Mouse (Mus musculus) heart, embryonic 14.5 days (tissue): ENCODE measurements at regions not wholly inside any gene's neighbourhood (a gene's known extent, or its start where the extent isn't known, plus 50 kb on each side); places are given as distances from the start of the nearest gene placed in this dataset.

Experiments
- ATAC-seq: fragments of 200-750 bp; cut with Nextera tagmentation; 2 replicates; pipeline ENCODE4 v1.8.0; 2017; ENCODE audit warnings: low read depth, moderate TSS enrichment; ENCODE audit not compliant: insufficient number of reproducible peaks, insufficient read depth, low FRiP score
- H3K27ac ChIP-seq, 2 experiments: fragments of 200-500 bp in 1 of 2; fragments of 300-500 bp in 1 of 2; sonication (generic) in 1 of 2; replicated peaks in 1 of 2; 2 replicates each; pipeline ENCODE4 v1.5.1; 2012 to 2014; ENCODE audit warnings: low read depth in 2 of 2, low read length in 2 of 2, control low read depth in 1 of 2, mild to moderate bottlenecking in 1 of 2, mixed read lengths in 1 of 2; ENCODE audit not compliant: control insufficient read depth in 1 of 2, insufficient read depth in 1 of 2
- H3K27me3 ChIP-seq: fragments of 300-500 bp; sonication (generic); 2 replicates; pipeline ENCODE4 v1.6.1; 2014; ENCODE audit warnings: mild to moderate bottlenecking, low read length, control low read depth; ENCODE audit not compliant: control insufficient read depth, insufficient read depth
- H3K36me3 ChIP-seq: fragments of 300-500 bp; sonication (generic); 2 replicates; pipeline ENCODE4 v1.6.1; 2014; ENCODE audit warnings: mild to moderate bottlenecking, control low read depth, low read length, mixed read lengths; ENCODE audit not compliant: control insufficient read depth, insufficient read depth
- H3K4me1 ChIP-seq, 2 experiments: fragments of 200-500 bp in 1 of 2; fragments of 300-500 bp in 1 of 2; sonication (generic) in 1 of 2; 2 replicates each; pipeline ENCODE4 v1.6.1; 2012 to 2014; ENCODE audit warnings: low read length in 2 of 2, control low read depth in 1 of 2, mixed read lengths in 1 of 2; ENCODE audit not compliant: control insufficient read depth in 2 of 2, insufficient read depth in 2 of 2
- H3K4me2 ChIP-seq: fragments of 300-500 bp; sonication (generic); 2 replicates; pipeline ENCODE4 v1.6.1; 2014; ENCODE audit warnings: mild to moderate bottlenecking, low read length
- H3K4me3 ChIP-seq, 2 experiments: fragments of 200-500 bp in 1 of 2; fragments of 300-500 bp in 1 of 2; sonication (generic) in 1 of 2; 2 replicates each; pipeline ENCODE4 v1.5.1; 2012 to 2014; ENCODE audit warnings: low read length in 2 of 2, mild to moderate bottlenecking in 2 of 2, control low read depth in 1 of 2, low read depth in 1 of 2, moderate library complexity in 1 of 2; ENCODE audit not compliant: control insufficient read depth in 1 of 2, insufficient read depth in 1 of 2
- H3K9ac ChIP-seq: fragments of 300-500 bp; sonication (generic); 2 replicates; pipeline ENCODE4 v1.6.1; 2014; ENCODE audit warnings: mild to moderate bottlenecking, low read length
- H3K9me3 ChIP-seq: fragments of 300-500 bp; sonication (generic); 2 replicates; pipeline ENCODE4 v1.6.1; 2016; ENCODE audit warnings: low read length, control low read depth; ENCODE audit not compliant: control insufficient read depth
- WGBS: fragments of 180-500 bp; shearing (Covaris S2); extraction: QIAGEN DNeasy Blood & Tissue Kit; methylation state at CpG from one replicate; pipeline ENCODE4 v1.1.7; 2014; 5-methylcytosine and 5-hydroxymethylcytosine counted together

DNA sequence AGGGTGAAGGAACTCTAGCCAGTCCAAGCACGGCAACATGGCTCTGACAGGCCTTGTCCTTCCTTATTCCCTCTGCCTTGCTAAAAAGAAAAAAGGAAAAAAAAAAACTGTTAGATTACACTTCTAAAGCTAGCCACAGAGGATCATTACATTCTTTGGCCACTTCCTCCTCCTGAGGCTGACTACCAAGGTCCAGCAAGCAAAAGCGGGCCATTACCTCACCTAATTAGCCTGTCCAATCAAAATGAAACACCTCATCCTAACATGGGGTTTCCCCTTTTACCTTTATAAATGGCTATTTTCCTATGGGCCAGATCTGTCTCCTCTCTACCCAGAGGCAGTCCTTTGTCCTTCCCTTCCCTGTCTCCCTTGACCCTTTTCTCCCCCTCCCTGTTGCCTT lies 102.2 kb downstream of the Pih1h3b start:
- no peak for ATAC-seq
- H3K27ac ChIP-seq: no peak overlapping the region
- H3K4me3 ChIP-seq: no peak overlapping the region
- no peak overlapping the region for H3K4me2 ChIP-seq
- no peaks in the 10 kb centered on the region for H3K27me3 ChIP-seq
- WGBS: 53% methylated on average over 2 of the region's 2 CpGs
- no peaks in the 10 kb centered on the region for H3K4me1 ChIP-seq
- no peaks in the 10 kb centered on the region for H3K36me3 ChIP-seq
- no peaks in the 10 kb centered on the region for H3K9me3 ChIP-seq
- no peak overlapping the region for H3K9ac ChIP-seq

DNA sequence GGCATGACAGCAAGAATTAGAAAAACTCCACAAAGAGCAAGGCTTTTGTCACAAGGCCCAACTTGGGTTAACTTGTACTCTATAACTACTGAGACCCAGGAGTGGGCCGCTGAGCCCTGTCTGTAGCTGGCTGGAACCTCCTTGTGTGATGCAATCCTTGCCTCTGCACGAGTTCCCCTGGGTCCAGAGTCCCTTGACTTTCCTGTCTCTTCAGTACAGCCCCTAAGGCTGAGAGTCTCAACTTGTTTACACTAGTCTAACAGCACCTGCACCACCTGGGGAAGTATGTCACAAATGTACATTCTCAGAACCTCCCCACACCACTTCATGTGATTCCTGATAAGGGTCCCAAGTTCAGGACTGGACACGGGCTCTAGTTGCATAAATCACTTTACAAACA lies 103.3 kb downstream of the Pih1h3b start:
- WGBS: 77% methylated on average over 3 of the region's 3 CpGs
- H3K27ac ChIP-seq: no peak overlapping the region
- no peak for ATAC-seq

DNA sequence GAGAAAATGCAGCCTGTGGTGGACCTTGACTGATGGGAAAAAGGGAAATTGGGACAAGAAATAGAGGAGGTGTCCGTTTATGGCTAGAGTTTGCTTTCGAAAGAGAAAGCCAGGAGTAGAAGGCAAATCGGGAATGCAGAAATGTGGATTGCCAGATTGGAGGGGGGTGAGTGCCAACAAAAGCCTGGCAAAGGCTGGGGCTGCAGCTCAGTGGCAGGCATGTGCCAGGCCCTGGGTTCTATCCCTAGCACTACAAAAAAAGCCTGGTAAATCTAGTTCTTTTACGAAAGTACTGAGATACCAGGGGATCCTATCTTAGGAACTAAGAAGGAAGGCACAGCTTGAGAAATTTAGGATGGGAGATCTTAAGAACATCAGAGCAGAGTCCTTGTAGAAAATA lies 117.2 kb downstream of the Pih1h3b start:
- WGBS: 66% methylated on average over 4 of the region's 4 CpGs
- Histone ChIP-seq H3K4me3 (no peak overlapping the region), H3K36me3 (no peaks in the 10 kb centered on the region), H3K9me3 (no peaks in the 10 kb centered on the region), H3K27me3 (no peaks in the 10 kb centered on the region), H3K27ac (no peak overlapping the region), H3K4me2 (no peak overlapping the region), H3K9ac (no peak overlapping the region), H3K4me1 (no peaks in the 10 kb centered on the region)
- no peak for ATAC-seq

More for the DNA sequence above, 103.3 kb downstream of the Pih1h3b start:
- Histone ChIP-seq H3K4me3 (no peak overlapping the region), H3K9ac (no peak overlapping the region), H3K4me1 (no peaks in the 10 kb centered on the region), H3K4me2 (no peak overlapping the region), H3K36me3 (no peaks in the 10 kb centered on the region), H3K27me3 (no peaks in the 10 kb centered on the region), H3K9me3 (no peaks in the 10 kb centered on the region)

GRCm38 (mm10) chrX:140183003-140183402 lies 120.3 kb downstream of the Pih1h3b start:
- no peaks in the 10 kb centered on the region for H3K4me1 ChIP-seq
- no peak overlapping the region for H3K9ac ChIP-seq
- 81% methylated on average over 3 of the region's 3 CpGs for WGBS
- no peaks in the 10 kb centered on the region for H3K27me3 ChIP-seq
- H3K4me3 ChIP-seq: no peak overlapping the region
- no peak overlapping the region for H3K27ac ChIP-seq
- ATAC-seq: no peak
- no peaks in the 10 kb centered on the region for H3K9me3 ChIP-seq
- no peak overlapping the region for H3K4me2 ChIP-seq
- no peaks in the 10 kb centered on the region for H3K36me3 ChIP-seq

DNA sequence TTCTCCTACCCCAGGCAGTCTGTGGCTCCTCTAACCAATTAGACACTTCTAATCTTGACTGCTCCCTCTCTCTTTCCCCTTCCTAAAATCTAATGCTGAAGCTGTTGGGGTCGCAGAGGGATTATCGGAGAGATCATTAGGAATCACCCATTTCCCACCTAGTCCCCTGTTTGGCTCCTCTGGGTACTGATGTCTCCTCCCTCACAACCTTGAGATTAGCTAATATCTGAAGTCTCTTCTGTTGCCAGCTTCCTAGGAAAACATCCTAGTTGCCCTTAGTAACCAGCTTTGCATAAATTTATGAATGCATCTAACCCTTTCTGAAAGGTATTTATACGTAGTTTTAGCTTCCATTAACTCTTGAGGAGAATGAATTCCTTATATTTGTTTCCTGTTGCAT lies 138.4 kb upstream of the Frmpd3 start:
- no peak overlapping the region for H3K9ac ChIP-seq
- 68% methylated on average over 3 of the region's 3 CpGs for WGBS
- H3K4me1 ChIP-seq: no peaks in the 10 kb centered on the region; a peak in 1 of 4 replicates
- no peaks in the 10 kb centered on the region for H3K36me3 ChIP-seq
- H3K9me3 ChIP-seq: no peaks in the 10 kb centered on the region
- no peak overlapping the region for H3K4me3 ChIP-seq
- H3K27me3 ChIP-seq: no peaks in the 10 kb centered on the region; the same call in 1 of the 2 replicates
- ATAC-seq: no peak
- H3K27ac ChIP-seq: no peak overlapping the region
- no peak overlapping the region for H3K4me2 ChIP-seq

- WGBS: 35% methylated on average over 3 of the region's 3 CpGs
- no peak overlapping the region for H3K9ac ChIP-seq
- ATAC-seq: no peak
- no peaks in the 10 kb centered on the region for H3K9me3 ChIP-seq
- no peak overlapping the region for H3K4me2 ChIP-seq
- no peaks in the 10 kb centered on the region for H3K27me3 ChIP-seq
- H3K4me1 ChIP-seq: no peaks in the 10 kb centered on the region
- H3K4me3 ChIP-seq: no peak overlapping the region
- no peaks in the 10 kb centered on the region for H3K36me3 ChIP-seq
- H3K27ac ChIP-seq: no peak overlapping the region
These were observed 133.3 kb upstream of the Frmpd3 start for GRCm38 (mm10) chrX:140208791-140209190.

DNA sequence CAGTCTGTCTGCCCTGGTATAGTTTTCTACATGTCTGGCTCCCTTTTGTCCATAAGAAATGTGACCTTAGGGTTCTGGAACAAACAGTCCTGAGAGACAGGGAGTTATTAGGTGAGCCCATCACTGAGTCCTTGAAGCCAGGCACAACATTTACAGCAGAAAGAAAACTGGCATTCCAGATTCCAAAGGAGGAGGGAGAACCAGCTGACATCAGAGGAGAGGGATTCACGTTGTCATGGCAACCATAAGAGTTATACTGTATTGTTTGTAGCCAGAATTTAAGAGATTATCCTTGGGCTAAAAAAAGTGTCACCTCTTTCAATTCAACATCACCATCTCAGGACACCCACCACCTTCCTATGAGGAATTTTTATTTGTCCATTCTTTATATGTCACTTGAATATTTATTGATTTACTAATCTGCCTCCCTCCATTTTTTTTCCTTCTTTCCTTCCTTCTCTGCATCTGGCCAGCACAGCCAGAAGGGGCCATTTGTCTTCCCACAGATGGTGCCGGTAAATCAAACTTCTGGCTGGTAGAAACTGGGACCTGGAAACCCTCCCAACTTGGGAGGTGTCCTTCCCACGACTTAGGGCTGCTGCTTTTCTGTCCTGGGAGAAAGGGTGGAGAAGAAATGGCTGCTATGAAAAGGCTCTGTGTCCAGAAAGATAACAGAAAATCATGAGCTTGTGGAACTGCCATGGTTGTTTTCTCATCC lies 129.3 kb upstream of the Frmpd3 start:
- H3K27ac ChIP-seq: no peak overlapping the region
- H3K9me3 ChIP-seq: no peaks in the 10 kb centered on the region
- H3K36me3 ChIP-seq: no peaks in the 10 kb centered on the region
- ATAC-seq: no peak
- no peak overlapping the region for H3K4me2 ChIP-seq
- H3K27me3 ChIP-seq: no peaks in the 10 kb centered on the region
- no peak overlapping the region for H3K9ac ChIP-seq
- H3K4me1 ChIP-seq: no peaks in the 10 kb centered on the region
- WGBS: 37% methylated on average over 3 of the region's 3 CpGs
- H3K4me3 ChIP-seq: no peak overlapping the region

- no peak overlapping the region for H3K9ac ChIP-seq
- H3K9me3 ChIP-seq: no peaks in the 10 kb centered on the region
- no peak overlapping the region for H3K4me2 ChIP-seq
- H3K4me1 ChIP-seq: no peaks in the 10 kb centered on the region
- H3K27ac ChIP-seq: no peak overlapping the region
- 60% methylated on average over 4 of the region's 4 CpGs for WGBS
- H3K27me3 ChIP-seq: no peaks in the 10 kb centered on the region
- no peak for ATAC-seq
- no peak overlapping the region for H3K4me3 ChIP-seq
- H3K36me3 ChIP-seq: no peaks in the 10 kb centered on the region
These were observed 127.7 kb upstream of the Frmpd3 start for GRCm38 (mm10) chrX:140214198-140214849.
